Comparison of ENCODE assay signal across 9 mouse cellular contexts in genomic region chr1:120357371-120358274, GRCm38 (mm10). TPM values are rescaled to one million over a fixed set of nuclear protein-coding genes. Genes with fewer than 3 reads are reported as not detected.
DNase-seq lines count a peak whose midpoint lies in the region; ATAC-seq and TF ChIP-seq lines count a peak whose summit lies in the region.
"Had no signal": no experiment of that assay in that cellular context is flagged by ENCODE, and none has a peak within 500 bp of the region (broad histone marks: within the 10 kb centered on the region; RNA-seq: fewer than 3 reads in every experiment).

No protein-coding gene starts in this region.

- H3K4me3 ChIP-seq in intestine, postnatal 0 days (ENCODE audit: low read depth, low read length), result no peak overlapping the region
- H3K4me3 ChIP-seq in limb, embryonic 12.5 days (replicated peaks), result no peak overlapping the region
- no peak overlapping the region for H3K4me3 ChIP-seq in midbrain, embryonic 16.5 days (ENCODE audit: low read depth, low read length)

- peak; percentile 53 to 84 for DNase-seq in adrenal gland, adult (ENCODE audit: inconsistent age in 2 of 2, low spot score in 1 of 2)
- DNase-seq in cerebellum, postnatal 10 days, result peak; percentile 32 to 59
- DNase-seq in gonadal fat pad, adult 2 months (ENCODE audit: low read depth), result peak; percentile 1
- no peak for DNase-seq in urinary bladder, postnatal 10 days (ENCODE audit: low spot score)

- TF ChIP-seq CTCF in intestine, postnatal 0 days (IDR thresholded peaks at IDR 0.05; ENCODE audit: low read depth), result no peak

- H3K27me3 ChIP-seq in intestine, postnatal 0 days (replicated peaks; ENCODE audit: control insufficient read depth, insufficient read depth, low read length), result no peaks in the 10 kb centered on the region
- H3K27me3 ChIP-seq in limb, embryonic 12.5 days, result peaks cover 6% of the 10 kb centered on the region; the same call in 1 of the 2 replicates
- H3K27me3 ChIP-seq in midbrain, embryonic 16.5 days (ENCODE audit: control insufficient read depth, insufficient read depth, low read depth, low read length), result no peaks in the 10 kb centered on the region

- H3K4me2 ChIP-seq in intestine, postnatal 0 days (replicated peaks; ENCODE audit: low read depth), result peak overlapping the region; percentile 48
- H3K4me2 ChIP-seq in limb, embryonic 12.5 days, result peak overlapping the region; percentile 19
- peak overlapping the region; percentile 29 for H3K4me2 ChIP-seq in midbrain, embryonic 16.5 days (ENCODE audit: low read length)

- no peaks in the 10 kb centered on the region for H3K9me3 ChIP-seq in intestine, postnatal 0 days (ENCODE audit: control insufficient read depth)
- no peaks in the 10 kb centered on the region for H3K9me3 ChIP-seq in limb, embryonic 12.5 days
- no peaks in the 10 kb centered on the region; the same call in 1 of the 2 replicates for H3K9me3 ChIP-seq in midbrain, embryonic 16.5 days (replicated peaks; ENCODE audit: control insufficient read depth, low read length, poor library complexity, severe bottlenecking)

- no peaks in the 10 kb centered on the region for H3K36me3 ChIP-seq in intestine, postnatal 0 days (ENCODE audit: control insufficient read depth, insufficient read depth)
- H3K36me3 ChIP-seq in limb, embryonic 12.5 days, result no peaks in the 10 kb centered on the region
- no peaks in the 10 kb centered on the region for H3K36me3 ChIP-seq in midbrain, embryonic 16.5 days (ENCODE audit: control insufficient read depth, insufficient read depth, low read length)

- 12% methylated on average over 16 of the region's 16 CpGs for WGBS in intestine, postnatal 0 days
- WGBS in limb, embryonic 12.5 days, result 15% methylated on average over 16 of the region's 16 CpGs
- 7% methylated on average over 16 of the region's 16 CpGs for WGBS in midbrain, embryonic 16.5 days

- no peak overlapping the region for H3K27ac ChIP-seq in intestine, postnatal 0 days (ENCODE audit: low read depth, low read length)
- H3K27ac ChIP-seq in limb, embryonic 12.5 days, result peak overlapping the region; percentile 3; the same call in 1 of the 2 replicates
- no peak overlapping the region for H3K27ac ChIP-seq in midbrain, embryonic 16.5 days (ENCODE audit: low read length)

- no peaks in the 10 kb centered on the region for H3K4me1 ChIP-seq in intestine, postnatal 0 days (replicated peaks; ENCODE audit: control insufficient read depth, insufficient read depth, low read length)
- peaks cover 8% of the 10 kb centered on the region; the same call in 1 of the 2 replicates for H3K4me1 ChIP-seq in limb, embryonic 12.5 days (replicated peaks)
- H3K4me1 ChIP-seq in midbrain, embryonic 16.5 days (ENCODE audit: control insufficient read depth, insufficient read depth, low read length), result no peaks in the 10 kb centered on the region

- H3K9ac ChIP-seq in intestine, postnatal 0 days (ENCODE audit: low read depth, low read length), result no peak overlapping the region
- H3K9ac ChIP-seq in limb, embryonic 12.5 days (replicated peaks), result no peak overlapping the region
- H3K9ac ChIP-seq in midbrain, embryonic 16.5 days (ENCODE audit: low read depth, low read length), result no peak overlapping the region

- 0 out of 2 replicates have a peak, but pooled peaks have one; percentile 41 for ATAC-seq in intestine, postnatal 0 days
- peak; percentile 81; the same call in 1 of the 2 replicates for ATAC-seq in limb, embryonic 12.5 days (ENCODE audit: insufficient number of reproducible peaks, insufficient read depth, low FRiP score, low TSS enrichment, low read depth)
- peak; percentile 78; the same call in 1 of the 2 replicates for ATAC-seq in midbrain, embryonic 16.5 days
- ATAC-seq in monocyte, adult 5-6 weeks (replicated peaks; ENCODE audit: insufficient number of reproducible peaks, low FRiP score, low TSS enrichment, poor library complexity, severe bottlenecking), result no peak

RNA-seq across cellular contexts. Expression of gene C1ql2, which starts 17.2 kb away (rescaled TPM):
- not detected in 2 replicates for polyA plus RNA-seq in gonadal fat pad, adult 2 months (2012; rRNA removed)
- not detected in 2 replicates for polyA plus RNA-seq in intestine, postnatal 0 days (2015; fragmentation: Nextera tagmentation; extraction: Ambion mirVana)
- polyA plus RNA-seq in limb, embryonic 12.5 days (2016; fragmentation: Nextera tagmentation; extraction: Ambion mirVana), result not detected in 2 replicates
- polyA plus RNA-seq in midbrain, embryonic 16.5 days (2015; fragmentation: Nextera tagmentation; extraction: Ambion mirVana), result 14.0 and 17.6 TPM in 2 replicates
- not detected in 3 replicates for total RNA-seq in monocyte, adult 5-6 weeks (2017)
- total RNA-seq: neutrophil, adult 5-6 weeks had no signal

Comparison
In these comparisons a context has a peak if more than half of its experiments do, and no peak if none do; other contexts are left out.
1. RNA of gene C1ql2, which starts 17.2 kb away (polyA plus RNA-seq): 14.0 to 17.6 TPM in midbrain, embryonic 16.5 days; not detected in limb, embryonic 12.5 days, not detected in gonadal fat pad, adult 2 months and not detected in intestine, postnatal 0 days; every median in the first group is over 10 times any median in the second.
2. Peak in every context shown above with its lines, with median percentiles within 50 percentile points of each other: H3K4me2 ChIP-seq.